Mouse (Mus musculus): Measurements from ENCODE around the gene Gfra4. TPM values are rescaled to one million over a fixed set of nuclear protein-coding genes. Genes with fewer than 3 reads are reported as not detected.

Gene Gfra4
- polyA plus RNA-seq, 1 experiment from 2014 or later, result 10.9 TPM

DNA sequence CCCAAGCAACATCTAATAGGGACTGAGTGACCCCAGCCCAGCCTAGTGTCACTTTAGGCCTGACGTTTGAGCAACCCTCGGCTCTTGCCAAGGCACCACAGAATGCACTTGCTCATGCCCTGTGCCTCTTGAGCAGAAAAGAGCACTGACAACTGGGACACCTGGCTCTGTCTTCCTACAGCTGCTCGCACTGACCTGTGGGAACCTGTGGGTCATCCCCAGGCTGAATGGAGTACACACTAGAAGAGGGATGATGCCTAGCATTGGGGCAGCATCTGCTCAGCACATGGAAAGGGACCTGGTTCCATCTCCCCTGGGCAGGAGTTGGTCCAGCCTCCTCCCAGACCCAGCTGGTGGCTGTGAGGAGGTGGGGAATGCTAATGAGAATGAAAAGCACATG is 15.9 kb downstream of the Gfra4 start:
- 81% methylated on average over 3 of the region's 3 CpGs for WGBS
- no peak for ATAC-seq (ENCODE audit: insufficient read depth, low FRiP score)
- no peak overlapping the region for H3K9ac ChIP-seq (ENCODE audit: low read length)
- no peaks in the 10 kb centered on the region for H3K9me3 ChIP-seq (replicated peaks; ENCODE audit: control insufficient read depth, low read length)
- no peaks in the 10 kb centered on the region for H3K4me1 ChIP-seq (ENCODE audit: control insufficient read depth, insufficient read depth, low read length)
- H3K27me3 ChIP-seq (ENCODE audit: control insufficient read depth, insufficient read depth, low read length), result no peaks in the 10 kb centered on the region
- H3K4me2 ChIP-seq (ENCODE audit: low read depth, low read length), result no peak overlapping the region
- H3K36me3 ChIP-seq (ENCODE audit: control insufficient read depth, insufficient read depth, low read length), result peaks cover 7% of the 10 kb centered on the region; the same call in 1 of the 2 replicates
- H3K27ac ChIP-seq (ENCODE audit: low read length), result no peak overlapping the region
- H3K4me3 ChIP-seq (replicated peaks; ENCODE audit: low read length), result no peak overlapping the region

GRCm38 (mm10) chr2:131025230-131025629 is 17.7 kb downstream of the Gfra4 start:
- Histone ChIP-seq H3K4me1 (ENCODE audit: control insufficient read depth, insufficient read depth, low read length) (no peaks in the 10 kb centered on the region), H3K9me3 (replicated peaks; ENCODE audit: control insufficient read depth, low read length) (no peaks in the 10 kb centered on the region), H3K36me3 (ENCODE audit: control insufficient read depth, insufficient read depth, low read length) (peaks cover 7% of the 10 kb centered on the region; the same call in 1 of the 2 replicates), H3K27me3 (ENCODE audit: control insufficient read depth, insufficient read depth, low read length) (no peaks in the 10 kb centered on the region), H3K4me2 (ENCODE audit: low read depth, low read length) (no peak overlapping the region), H3K27ac (ENCODE audit: low read length) (no peak overlapping the region), H3K4me3 (replicated peaks; ENCODE audit: low read length) (no peak overlapping the region), H3K9ac (ENCODE audit: low read length) (no peak overlapping the region)
- 94% methylated on average over 2 of the region's 2 CpGs for WGBS
- ATAC-seq (ENCODE audit: insufficient read depth, low FRiP score), result no peak

DNA sequence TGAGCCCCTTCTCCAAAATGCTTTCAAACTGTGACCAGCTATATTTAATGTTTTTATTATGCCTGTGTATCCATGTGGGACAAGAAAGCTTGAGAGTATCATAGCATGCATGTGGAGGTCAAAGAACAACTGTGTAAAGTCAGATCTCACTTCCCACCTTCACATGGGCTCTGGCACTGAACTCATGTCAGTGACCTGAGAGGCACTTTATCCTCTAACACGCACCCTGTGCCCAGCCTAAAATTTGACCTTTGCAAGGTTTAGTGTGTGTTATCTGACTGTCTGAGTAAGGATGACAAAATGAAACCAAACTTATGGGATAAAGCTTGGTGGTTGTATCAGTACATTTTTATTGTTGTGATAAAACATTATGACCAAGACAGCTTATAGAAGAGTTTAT is 32.3 kb downstream of the Gfra4 start:
- Histone ChIP-seq H3K27ac (ENCODE audit: low read length) (no peak overlapping the region), H3K9ac (ENCODE audit: low read length) (no peak overlapping the region), H3K27me3 (ENCODE audit: control insufficient read depth, insufficient read depth, low read length) (no peaks in the 10 kb centered on the region), H3K4me1 (ENCODE audit: control insufficient read depth, insufficient read depth, low read length) (no peaks in the 10 kb centered on the region), H3K36me3 (ENCODE audit: control insufficient read depth, insufficient read depth, low read length) (0 out of 2 replicates have a peak, but pooled peaks cover 3% of the 10 kb centered on the region), H3K9me3 (replicated peaks; ENCODE audit: control insufficient read depth, low read length) (no peaks in the 10 kb centered on the region), H3K4me3 (replicated peaks; ENCODE audit: low read length) (no peak overlapping the region), H3K4me2 (ENCODE audit: low read depth, low read length) (no peak overlapping the region)
- ATAC-seq (ENCODE audit: insufficient read depth, low FRiP score), result no peak
- 92% methylated on average over 1 of the region's 1 CpGs for WGBS

- no peaks in the 10 kb centered on the region for H3K4me1 ChIP-seq (ENCODE audit: control insufficient read depth, insufficient read depth, low read length)
- WGBS, result 89% methylated on average over 2 of the region's 2 CpGs
- no peaks in the 10 kb centered on the region for H3K27me3 ChIP-seq (ENCODE audit: control insufficient read depth, insufficient read depth, low read length)
- H3K9me3 ChIP-seq (replicated peaks; ENCODE audit: control insufficient read depth, low read length), result no peaks in the 10 kb centered on the region
- 0 out of 2 replicates have a peak, but pooled peaks cover 3% of the 10 kb centered on the region for H3K36me3 ChIP-seq (ENCODE audit: control insufficient read depth, insufficient read depth, low read length)
- no peak overlapping the region for H3K9ac ChIP-seq (ENCODE audit: low read length)
- H3K4me2 ChIP-seq (ENCODE audit: low read depth, low read length), result no peak overlapping the region
- H3K4me3 ChIP-seq (replicated peaks; ENCODE audit: low read length), result no peak overlapping the region
- H3K27ac ChIP-seq (ENCODE audit: low read length), result no peak overlapping the region
- no peak for ATAC-seq (ENCODE audit: insufficient read depth, low FRiP score)
Observed at GRCm38 (mm10) chr2:131009123-131009522, 33.8 kb downstream of the Gfra4 start.

GRCm38 (mm10) chr2:130992818-130993217 is 50.1 kb downstream of the Gfra4 start:
- Histone ChIP-seq H3K36me3 (ENCODE audit: control insufficient read depth, insufficient read depth, low read length) (no peaks in the 10 kb centered on the region), H3K27ac (ENCODE audit: low read length) (no peak overlapping the region), H3K27me3 (ENCODE audit: control insufficient read depth, insufficient read depth, low read length) (no peaks in the 10 kb centered on the region), H3K9me3 (replicated peaks; ENCODE audit: control insufficient read depth, low read length) (no peaks in the 10 kb centered on the region), H3K4me2 (ENCODE audit: low read depth, low read length) (no peak overlapping the region), H3K4me1 (ENCODE audit: control insufficient read depth, insufficient read depth, low read length) (no peaks in the 10 kb centered on the region), H3K9ac (ENCODE audit: low read length) (no peak overlapping the region), H3K4me3 (replicated peaks; ENCODE audit: low read length) (no peak overlapping the region)
- WGBS, result 95% methylated on average over 2 of the region's 2 CpGs
- no peak for ATAC-seq (ENCODE audit: insufficient read depth, low FRiP score)

Small RNAs within 50 kb of the gene (microRNA-seq; reads per million reads assigned to microRNA genes)
- not detected for gene Mir6973b

Other genes starting within 250 kb of the Gfra4 start
- gene 4930402H24Rik, start 136.7 kb downstream of the Gfra4 start, polyA plus RNA-seq (2015; fragmentation: Nextera tagmentation; extraction: Ambion mirVana), result 31.6 and 33.2 TPM in 2 replicates
- gene Atrn, start 136.6 kb downstream of the Gfra4 start, polyA plus RNA-seq (2015; fragmentation: Nextera tagmentation; extraction: Ambion mirVana), result 5.0 and 5.5 TPM in 2 replicates
- 14.2 and 15.5 TPM in 2 replicates for gene Adam33, start 20.7 kb upstream of the Gfra4 start, polyA plus RNA-seq (2015; fragmentation: Nextera tagmentation; extraction: Ambion mirVana)
- gene Siglec1, start 43.7 kb upstream of the Gfra4 start, polyA plus RNA-seq (2015; fragmentation: Nextera tagmentation; extraction: Ambion mirVana), result 0.29 and 0.44 TPM in 2 replicates
- 25.0 TPM in 2 replicates for gene Hspa12b, start 84.2 kb upstream of the Gfra4 start, polyA plus RNA-seq (2015; fragmentation: Nextera tagmentation; extraction: Ambion mirVana)
- not detected in 2 replicates for gene Gm11037, start 90.4 kb upstream of the Gfra4 start, polyA plus RNA-seq (2015; fragmentation: Nextera tagmentation; extraction: Ambion mirVana)
- gene 1700037H04Rik, start 117.0 kb upstream of the Gfra4 start, polyA plus RNA-seq (2015; fragmentation: Nextera tagmentation; extraction: Ambion mirVana), result 73.0 and 78.4 TPM in 2 replicates
- 9.2 and 10.4 TPM in 2 replicates for gene Cenpb, start 137.0 kb upstream of the Gfra4 start, polyA plus RNA-seq (2015; fragmentation: Nextera tagmentation; extraction: Ambion mirVana)
- 72.3 and 72.8 TPM in 2 replicates for gene Cdc25b, start 143.9 kb upstream of the Gfra4 start, polyA plus RNA-seq (2015; fragmentation: Nextera tagmentation; extraction: Ambion mirVana)
- 3.6 and 4.8 TPM in 2 replicates for gene Spef1, start 144.2 kb upstream of the Gfra4 start, polyA plus RNA-seq (2015; fragmentation: Nextera tagmentation; extraction: Ambion mirVana)
- gene Ap5s1, start 164.0 kb upstream of the Gfra4 start, polyA plus RNA-seq (2015; fragmentation: Nextera tagmentation; extraction: Ambion mirVana), result 25.7 and 26.4 TPM in 2 replicates
- gene Mavs, start 191.0 kb upstream of the Gfra4 start, polyA plus RNA-seq (2015; fragmentation: Nextera tagmentation; extraction: Ambion mirVana), result 23.7 and 29.3 TPM in 2 replicates
- 24.2 and 25.0 TPM in 2 replicates for gene Pank2, start 219.4 kb upstream of the Gfra4 start, polyA plus RNA-seq (2015; fragmentation: Nextera tagmentation; extraction: Ambion mirVana)

Data from stomach, embryonic 16.5 days (tissue).